Mouse (Mus musculus) CH12.LX (cell line): ENCODE measurements at regions not wholly inside any gene's neighbourhood (a gene's known extent, or its start where the extent isn't known, plus 50 kb on each side); places are given as distances from the start of the nearest gene placed in this dataset.

Experiments used
- DNase-seq: peaks from one replicate; pipeline ENCODE4 v3.0.0-alpha.2; 2013; ENCODE audit errors: extremely low read depth
- H3K27ac ChIP-seq: 2 replicates; pipeline ENCODE4 v1.5.1; 2012; ENCODE audit warnings: low read depth, mild to moderate bottlenecking, control low read depth, moderate library complexity; ENCODE audit not compliant: insufficient read depth
- H3K27me3 ChIP-seq: replicated peaks from 2 replicates; pipeline ENCODE3; 2012; ENCODE audit warnings: inconsistent platforms
- H3K36me3 ChIP-seq, 2 experiments: replicated peaks in 1 of 2; 2 replicates each; pipeline versions ENCODE3 to v1.6.1; 2012; ENCODE audit warnings: inconsistent platforms in 1 of 2, low read length in 1 of 2, mild to moderate bottlenecking in 1 of 2, mixed read lengths in 1 of 2, moderate library complexity in 1 of 2; ENCODE audit not compliant: control insufficient read depth in 1 of 2, insufficient read depth in 1 of 2
- H3K4me1 ChIP-seq, 2 experiments: 2 replicates each; pipeline ENCODE4 v1.6.1; 2012; ENCODE audit warnings: inconsistent platforms in 1 of 2, moderate library complexity in 1 of 2; ENCODE audit not compliant: insufficient read depth in 2 of 2, control insufficient read depth in 1 of 2
- H3K4me2 ChIP-seq: 2 replicates; pipeline ENCODE4 v1.6.1; 2012; ENCODE audit warnings: low read depth, mild to moderate bottlenecking, control low read depth; ENCODE audit not compliant: poor library complexity, insufficient read depth, severe bottlenecking
- H3K4me3 ChIP-seq, 3 experiments: fragments of 150-350 bp in 1 of 3; sonication (generic) in 1 of 3; replicated peaks in 1 of 3; 2 replicates each; pipeline versions ENCODE3 to v1.5.1; 2011 to 2012; ENCODE audit warnings: low read depth in 2 of 3, low read length in 2 of 3, mild to moderate bottlenecking in 2 of 3, moderate library complexity in 2 of 3, control low read depth in 1 of 3, improper control_type of control experiment in 1 of 3, inconsistent platforms in 1 of 3, mixed read lengths in 1 of 3; ENCODE audit not compliant: poor library complexity in 1 of 3
- H3K79me2 ChIP-seq: replicated peaks from 2 replicates; pipeline ENCODE4 v1.6.1; 2012; ENCODE audit warnings: mild to moderate bottlenecking, moderate library complexity; ENCODE audit not compliant: control insufficient read depth, poor library complexity, insufficient read depth, severe bottlenecking; ENCODE audit errors: extremely low read depth
- H3K9ac ChIP-seq: 2 replicates; pipeline ENCODE4 v1.6.1; 2012; ENCODE audit warnings: low read depth, mild to moderate bottlenecking, control low read depth, moderate library complexity; ENCODE audit not compliant: insufficient read depth
- H3K9me3 ChIP-seq: replicated peaks from 2 replicates; pipeline ENCODE3; 2012; ENCODE audit warnings: low read length, inconsistent platforms, mixed read lengths
- CHD1 ChIP-seq: IDR thresholded peaks from 2 replicates; pipeline ENCODE4 v1.6.1; 2012; ENCODE audit warnings: low read depth, low read length, improper control_type of control experiment, inconsistent platforms
- CHD2 ChIP-seq: IDR thresholded peaks from 2 replicates; pipeline ENCODE4 v1.6.1; 2011; ENCODE audit warnings: low read length, improper control_type of control experiment
- CTCF ChIP-seq, 2 experiments: IDR thresholded peaks in 1 of 2; conservative IDR thresholded peaks in 1 of 2; 2 replicates each; pipeline ENCODE4 v1.5.1; 2011 to 2012; ENCODE audit warnings: low read depth in 2 of 2, low read length in 2 of 2, improper control_type of control experiment in 1 of 2, inconsistent platforms in 1 of 2, mild to moderate bottlenecking in 1 of 2, moderate library complexity in 1 of 2
- E2F4 ChIP-seq: IDR thresholded peaks from 2 replicates; pipeline ENCODE4 v1.6.1; 2011; ENCODE audit warnings: low read depth, low read length, improper control_type of control experiment; ENCODE audit not compliant: insufficient replicate concordance
- ELF1 ChIP-seq: IDR thresholded peaks from 2 replicates; pipeline ENCODE4 v1.6.1; 2014; ENCODE audit warnings: low read depth, mild to moderate bottlenecking, inconsistent platforms, low read length, improper control_type of control experiment
- ETS1 ChIP-seq: conservative IDR thresholded peaks from 2 replicates; pipeline ENCODE4 v1.6.1; 2012; ENCODE audit warnings: low read depth, mild to moderate bottlenecking, inconsistent platforms, low read length, improper control_type of control experiment, moderate library complexity
- GABPA ChIP-seq: IDR thresholded peaks from 2 replicates; pipeline ENCODE4 v1.6.1; 2012; ENCODE audit warnings: low read depth, low read length, improper control_type of control experiment, inconsistent platforms; ENCODE audit not compliant: insufficient replicate concordance
- HCFC1 ChIP-seq: IDR thresholded peaks from 2 replicates; pipeline ENCODE4 v1.6.1; 2012; ENCODE audit warnings: low read depth, mild to moderate bottlenecking, inconsistent platforms, low read length, improper control_type of control experiment
- IRF4 ChIP-seq: IDR thresholded peaks from 2 replicates; pipeline ENCODE4 v1.6.1; 2014; ENCODE audit warnings: low read depth, mild to moderate bottlenecking, inconsistent platforms, low read length, improper control_type of control experiment
- JUN ChIP-seq: IDR thresholded peaks from 2 replicates; pipeline ENCODE4 v1.6.1; 2011; ENCODE audit warnings: low read depth, mild to moderate bottlenecking, low read length, improper control_type of control experiment, moderate library complexity; ENCODE audit not compliant: insufficient read depth
- JUND ChIP-seq: conservative IDR thresholded peaks from 2 replicates; pipeline ENCODE4 v1.6.1; 2011; ENCODE audit warnings: low read depth, low read length, improper control_type of control experiment
- MAFK ChIP-seq: IDR thresholded peaks from 2 replicates; pipeline ENCODE4 v1.6.1; 2011; ENCODE audit warnings: low read length, improper control_type of control experiment; ENCODE audit not compliant: insufficient replicate concordance
- MAZ ChIP-seq: IDR thresholded peaks from 2 replicates; pipeline ENCODE4 v1.6.1; 2012; ENCODE audit warnings: low read depth, mild to moderate bottlenecking, inconsistent platforms, low read length, improper control_type of control experiment, moderate library complexity
- MEF2A ChIP-seq: IDR thresholded peaks from 2 replicates; pipeline ENCODE4 v1.6.1; 2014; ENCODE audit warnings: low read depth, mild to moderate bottlenecking, inconsistent platforms, low read length, improper control_type of control experiment, borderline replicate concordance
- MXI1 ChIP-seq: IDR thresholded peaks from 2 replicates; pipeline ENCODE4 v1.6.1; 2011; ENCODE audit warnings: mild to moderate bottlenecking, low read depth, low read length, improper control_type of control experiment
- MYC ChIP-seq: IDR thresholded peaks from 2 replicates; pipeline ENCODE4 v1.6.1; 2011; ENCODE audit warnings: low read depth, mild to moderate bottlenecking, improper control_type of control experiment, low read length
- NELFE ChIP-seq: IDR thresholded peaks from 2 replicates; pipeline ENCODE4 v1.6.1; 2011; ENCODE audit warnings: low read depth, low read length, improper control_type of control experiment
- NRF1 ChIP-seq: IDR thresholded peaks from 2 replicates; pipeline ENCODE4 v1.6.1; 2014; ENCODE audit warnings: low read depth, mild to moderate bottlenecking, inconsistent platforms, low read length, improper control_type of control experiment, moderate library complexity
- POLR2A ChIP-seq: IDR thresholded peaks from 2 replicates; pipeline ENCODE4 v1.6.1; 2011; ENCODE audit warnings: low read depth, mild to moderate bottlenecking, improper control_type of control experiment, low read length
- RAD21 ChIP-seq: IDR thresholded peaks from 2 replicates; pipeline ENCODE4 v1.6.1; 2011; ENCODE audit warnings: low read depth, mild to moderate bottlenecking, low read length, improper control_type of control experiment, moderate library complexity
- RCOR1 ChIP-seq: conservative IDR thresholded peaks from 2 replicates; pipeline ENCODE4 v1.6.1; 2012; ENCODE audit warnings: low read depth, mild to moderate bottlenecking, inconsistent platforms, low read length, improper control_type of control experiment
- SIN3A ChIP-seq: IDR thresholded peaks from 2 replicates; pipeline ENCODE4 v1.6.1; 2012; ENCODE audit warnings: low read length, improper control_type of control experiment, inconsistent platforms
- SMC3 ChIP-seq: IDR thresholded peaks from 2 replicates; pipeline ENCODE4 v1.6.1; 2011; ENCODE audit warnings: low read depth, low read length, improper control_type of control experiment
- TBP ChIP-seq: conservative IDR thresholded peaks from 2 replicates; pipeline ENCODE4 v1.6.1; 2011; ENCODE audit warnings: low read depth, low read length, improper control_type of control experiment
- TCF12 ChIP-seq: IDR thresholded peaks from 2 replicates; pipeline ENCODE4 v1.6.1; 2014; ENCODE audit warnings: low read depth, mild to moderate bottlenecking, inconsistent platforms, low read length, improper control_type of control experiment
- USF1 ChIP-seq: IDR thresholded peaks from 2 replicates; pipeline ENCODE4 v1.6.1; 2014; ENCODE audit warnings: low read depth, mild to moderate bottlenecking, inconsistent platforms, low read length, improper control_type of control experiment
- ZC3H11A ChIP-seq: IDR thresholded peaks from 2 replicates; pipeline ENCODE4 v1.6.1; 2012; ENCODE audit warnings: low read depth, mild to moderate bottlenecking, inconsistent platforms, low read length, improper control_type of control experiment
- ZKSCAN1 ChIP-seq: IDR thresholded peaks from 2 replicates; pipeline ENCODE4 v1.6.1; 2012; ENCODE audit warnings: low read depth, inconsistent platforms, low read length, improper control_type of control experiment, borderline replicate concordance
- ZNF384 ChIP-seq: IDR thresholded peaks from 2 replicates; pipeline ENCODE4 v1.6.1; 2012; ENCODE audit warnings: low read depth, low read length, improper control_type of control experiment, inconsistent platforms
- dilution Hi-C: fragments of 300-500 bp; cut with MboI; formaldehyde crosslinking; loops from 2 replicates; pipeline ENCODE4 v1.14.3; 2020; ENCODE audit warnings: low sequenced_read_pairs; ENCODE audit not compliant: extremely low pct_unique_long_range_greater_than_20kb, extremely low pct_ligation_motif_present
- in situ Hi-C: fragments of 300-500 bp; cut with MboI; formaldehyde crosslinking; loops from 3 replicates; pipeline ENCODE4 v1.14.3; 2019; ENCODE audit warnings: low sequenced_read_pairs, low pct_ligation_motif_present, low pct_unique_long_range_greater_than_20kb, mixed read lengths

GRCm38 (mm10) chr14:31891500-31892185 is 61.2 kb upstream of the Ankrd28 start:
- dilution Hi-C loops (no loop called here), in situ Hi-C loops (no loop called here)
- H3K9ac ChIP-seq: no peak overlapping the region
- no peaks in the 10 kb centered on the region for H3K4me1 ChIP-seq
- no peaks in the 10 kb centered on the region for H3K9me3 ChIP-seq
- H3K27ac ChIP-seq: no peak overlapping the region
- H3K27me3 ChIP-seq: no peaks in the 10 kb centered on the region
- no peak overlapping the region for H3K4me3 ChIP-seq
- no peaks in the 10 kb centered on the region for H3K79me2 ChIP-seq
- H3K36me3 ChIP-seq: no peaks in the 10 kb centered on the region
- no peak for TF ChIP-seq ETS1
- no peak for TF ChIP-seq E2F4
- H3K4me2 ChIP-seq: no peak overlapping the region
- DNase-seq: no peak

GRCm38 (mm10) chr14:31892186-31892510 is 61.7 kb upstream of the Ankrd28 start:
- DNase-seq: no peak

GRCm38 (mm10) chr14:31896500-31896899 is 66.0 kb upstream of the Ankrd28 start:
- Histone ChIP-seq H3K27ac (no peak overlapping the region), H3K4me3 (no peak overlapping the region), H3K36me3 (no peaks in the 10 kb centered on the region), H3K9me3 (no peaks in the 10 kb centered on the region), H3K79me2 (no peaks in the 10 kb centered on the region), H3K4me2 (no peak overlapping the region), H3K9ac (no peak overlapping the region), H3K4me1 (no peaks in the 10 kb centered on the region), H3K27me3 (no peaks in the 10 kb centered on the region)
- dilution Hi-C loops (no loop called here), in situ Hi-C loops (no loop called here)
- TF ChIP-seq NRF1 (no peak), SMC3 (no peak), RAD21 (no peak), SIN3A (no peak), CHD1 (no peak), RCOR1 (no peak), IRF4 (no peak), CTCF (conservative IDR thresholded peaks at IDR 0.05 in 1 of 2, IDR thresholded peaks at IDR 0.05 in 1 of 2; ENCODE audit: low read depth in 2 of 2, low read length in 2 of 2) (no peak), JUN (no peak), JUND (no peak), MYC (no peak), MXI1 (no peak), MAFK (no peak), ZNF384 (no peak), MAZ (no peak), POLR2A (no peak), ZC3H11A (no peak), NELFE (no peak)
- DNase-seq: no peak

More at GRCm38 (mm10) chr14:31892186-31892510, 61.7 kb upstream of the Ankrd28 start:
- no peak for TF ChIP-seq POLR2A
- no peak for TF ChIP-seq MEF2A
- TF ChIP-seq RCOR1: no peak
- no peak for TF ChIP-seq HCFC1
- TF ChIP-seq NRF1: no peak
- TF ChIP-seq MAZ: no peak
- no peak for TF ChIP-seq JUND
- no peak for TF ChIP-seq USF1
- no peak for TF ChIP-seq ZNF384
- TF ChIP-seq ZKSCAN1: no peak
- TF ChIP-seq GABPA: no peak
- TF ChIP-seq TBP: no peak
- TF ChIP-seq TCF12: no peak
- TF ChIP-seq SMC3: no peak
- no peak for TF ChIP-seq CHD2
- no peak for TF ChIP-seq MAFK
- no peak for TF ChIP-seq ELF1
- Histone ChIP-seq H3K36me3 (no peaks in the 10 kb centered on the region), H3K4me3 (no peak overlapping the region), H3K4me2 (no peak overlapping the region), H3K27ac (no peak overlapping the region), H3K4me1 (no peaks in the 10 kb centered on the region), H3K9ac (no peak overlapping the region), H3K9me3 (no peaks in the 10 kb centered on the region), H3K27me3 (no peaks in the 10 kb centered on the region), H3K79me2 (no peaks in the 10 kb centered on the region)
- in situ Hi-C loops (no loop called here), dilution Hi-C loops (no loop called here)
